Mouse (Mus musculus) liver, postnatal 0 days (tissue): ENCODE measurements around the gene Xpa. TPM values are rescaled to one million over a fixed set of nuclear protein-coding genes. Genes with fewer than 3 reads are reported as not detected.

Source experiments
- ATAC-seq: fragments of 200-750 bp; cut with Nextera tagmentation; 2 replicates; pipeline ENCODE4 v1.8.0; 2017; ENCODE audit warnings: mild to moderate bottlenecking, moderate library complexity
- DNase-seq: peaks from one replicate; pipeline ENCODE4 v3.0.0-alpha.2; 2016
- H3K27ac ChIP-seq: fragments of 300-500 bp; sonication (generic); 2 replicates; pipeline ENCODE4 v1.5.1; 2014; ENCODE audit warnings: antibody characterized with exemption, moderate library complexity, mild to moderate bottlenecking, low read depth
- H3K27me3 ChIP-seq: fragments of 300-500 bp; sonication (generic); 2 replicates; pipeline ENCODE4 v1.6.1; 2014; ENCODE audit warnings: low read length, control low read depth, mixed read lengths; ENCODE audit not compliant: insufficient read depth
- H3K36me3 ChIP-seq: fragments of 300-500 bp; sonication (generic); replicated peaks from 2 replicates; pipeline ENCODE4 v1.6.1; 2014; ENCODE audit warnings: mild to moderate bottlenecking, control low read depth, low read length, moderate library complexity, mixed read lengths; ENCODE audit not compliant: insufficient read depth
- H3K4me1 ChIP-seq: fragments of 300-500 bp; sonication (generic); 2 replicates; pipeline ENCODE4 v1.6.1; 2014; ENCODE audit warnings: antibody characterized with exemption, mild to moderate bottlenecking, control low read depth; ENCODE audit not compliant: insufficient read depth
- H3K4me2 ChIP-seq: fragments of 300-500 bp; sonication (generic); 2 replicates; pipeline ENCODE4 v1.6.1; 2014; ENCODE audit warnings: low read depth, mild to moderate bottlenecking, low read length, moderate library complexity, mixed read lengths
- H3K4me3 ChIP-seq: fragments of 300-500 bp; sonication (generic); 2 replicates; pipeline ENCODE4 v1.5.1; 2014; ENCODE audit warnings: low read depth, low read length
- H3K9ac ChIP-seq: fragments of 300-500 bp; sonication (generic); replicated peaks from 2 replicates; pipeline ENCODE4 v1.6.1; 2014; ENCODE audit warnings: mild to moderate bottlenecking, moderate library complexity
- H3K9me3 ChIP-seq: fragments of 300-500 bp; sonication (generic); 2 replicates; pipeline ENCODE4 v1.6.1; 2016; ENCODE audit warnings: mild to moderate bottlenecking, control low read depth, low read length, mixed read lengths
- CTCF ChIP-seq: sonication (generic); IDR thresholded peaks from 2 replicates; pipeline ENCODE4 v1.5.1; 2016; ENCODE audit warnings: antibody characterized with exemption, low read depth
- EP300 ChIP-seq: IDR thresholded peaks from 2 replicates; pipeline ENCODE4 v1.6.1; 2016; ENCODE audit warnings: antibody characterized with exemption, low read depth, mild to moderate bottlenecking
- WGBS: fragments of 180-500 bp; shearing (Covaris S2); extraction: QIAGEN DNeasy Blood & Tissue Kit; methylation state at CpG from one replicate; pipeline ENCODE4 v1.1.7; 2014; ENCODE audit not compliant: insufficient replicate concordance; 5-methylcytosine and 5-hydroxymethylcytosine counted together
- polyA plus RNA-seq: library from polyadenylated mRNA; unstranded; fragments of >200 nt; fragmentation: Nextera tagmentation; extraction: Ambion mirVana; gene quantifications from 2 replicates; pipeline ENCODE4 v1.2.1, GENCODE M21; 2015

The Xpa gene
- polyA plus RNA-seq, 1 experiment from 2014 or later = 15.3 TPM

DNA sequence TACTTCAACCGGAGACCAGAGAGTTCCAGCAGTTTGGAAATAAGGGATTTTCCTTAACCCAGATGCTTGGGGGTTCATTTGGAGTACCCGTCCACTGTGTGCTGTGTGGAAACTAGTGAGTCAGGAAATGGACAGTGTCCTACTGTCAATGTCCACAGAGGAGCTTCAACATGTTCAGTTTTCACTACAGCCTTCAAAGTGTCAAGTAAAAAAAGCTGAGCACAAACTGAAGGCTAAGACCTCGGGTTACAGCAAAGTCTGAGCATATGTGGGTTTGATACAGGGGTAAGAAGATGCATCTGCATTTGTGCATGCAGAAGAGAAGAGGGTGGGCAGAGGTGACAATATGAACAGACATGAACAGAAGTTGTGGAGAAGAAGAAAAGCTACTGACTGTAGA, 75.3 kb downstream of the Xpa start:
- Histone ChIP-seq H3K9ac (no peak overlapping the region), H3K4me2 (no peak overlapping the region), H3K27me3 (no peaks in the 10 kb centered on the region), H3K27ac (no peak overlapping the region), H3K4me3 (no peak overlapping the region), H3K36me3 (peaks cover 91% of the 10 kb centered on the region), H3K9me3 (no peaks in the 10 kb centered on the region), H3K4me1 (no peaks in the 10 kb centered on the region)
- WGBS = 72% methylated on average over 3 of the region's 3 CpGs
- ATAC-seq (no peak), DNase-seq (no peak)
- no peak for TF ChIP-seq CTCF
- TF ChIP-seq EP300 = no peak

DNA sequence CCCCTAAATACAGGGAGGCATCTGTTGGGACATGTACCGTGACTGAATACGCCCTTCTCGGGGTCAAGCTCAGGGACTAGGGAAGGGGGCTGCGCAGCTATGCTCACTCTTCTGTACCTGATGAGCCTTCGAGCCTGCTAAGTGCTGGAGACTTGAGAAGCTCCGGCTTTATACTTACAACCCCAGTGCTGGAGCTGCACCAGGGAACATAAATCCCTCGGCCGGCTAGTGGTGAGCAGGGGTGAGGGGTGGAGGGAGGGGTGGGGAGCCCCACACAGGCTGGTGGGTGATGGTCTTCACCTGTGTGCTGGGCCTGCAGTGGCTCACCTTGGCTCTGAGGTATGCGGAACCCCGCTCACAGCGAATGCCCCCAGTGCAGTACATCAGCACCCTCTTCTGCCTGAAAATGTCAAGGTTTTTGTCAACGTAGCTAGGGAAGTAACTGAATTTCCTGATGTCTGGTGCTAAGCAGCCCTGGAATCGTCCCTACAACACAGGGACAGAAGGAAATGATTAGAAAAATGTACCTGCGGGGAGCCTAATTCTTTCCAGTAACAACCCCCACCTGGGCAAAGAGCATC, 76.5 kb downstream of the Xpa start:
- TF ChIP-seq EP300 = no peak
- no peak for TF ChIP-seq CTCF
- ATAC-seq = no peak
- Histone ChIP-seq H3K9ac (no peak overlapping the region), H3K27ac (no peak overlapping the region), H3K36me3 (peaks cover 90% of the 10 kb centered on the region), H3K4me3 (no peak overlapping the region), H3K4me2 (no peak overlapping the region), H3K27me3 (no peaks in the 10 kb centered on the region), H3K9me3 (no peaks in the 10 kb centered on the region), H3K4me1 (no peaks in the 10 kb centered on the region)
- no peak for DNase-seq
- WGBS = 91% methylated on average over 14 of the region's 14 CpGs

DNA sequence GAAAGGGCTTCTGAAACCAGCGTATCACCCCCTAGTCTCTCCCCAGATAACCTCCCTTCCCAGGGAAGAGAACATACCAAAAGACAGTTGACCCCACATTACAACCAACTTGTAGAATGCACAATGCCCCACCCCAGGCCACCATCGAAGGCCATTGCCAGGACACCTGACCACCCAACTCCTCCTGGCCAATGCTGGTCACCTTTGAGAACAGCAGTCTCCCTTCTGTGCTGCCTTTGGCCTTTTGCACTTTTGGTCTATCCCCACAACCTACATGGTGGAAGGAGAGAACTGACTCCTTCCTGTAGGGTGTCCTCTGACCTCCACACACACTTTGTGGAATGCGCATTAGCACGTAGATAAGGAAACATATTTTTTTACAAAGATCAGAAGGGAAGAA, 78.6 kb downstream of the Xpa start:
- no peaks in the 10 kb centered on the region for H3K27me3 ChIP-seq
- 93% methylated on average over 4 of the region's 4 CpGs for WGBS
- DNase-seq = no peak
- no peaks in the 10 kb centered on the region for H3K4me1 ChIP-seq
- TF ChIP-seq EP300 (no peak), CTCF (no peak)
- no peak overlapping the region for H3K4me2 ChIP-seq
- no peaks in the 10 kb centered on the region for H3K9me3 ChIP-seq
- H3K9ac ChIP-seq = no peak overlapping the region
- H3K36me3 ChIP-seq = peaks cover 93% of the 10 kb centered on the region
- no peak for ATAC-seq
- H3K4me3 ChIP-seq = no peak overlapping the region
- no peak overlapping the region for H3K27ac ChIP-seq

DNA sequence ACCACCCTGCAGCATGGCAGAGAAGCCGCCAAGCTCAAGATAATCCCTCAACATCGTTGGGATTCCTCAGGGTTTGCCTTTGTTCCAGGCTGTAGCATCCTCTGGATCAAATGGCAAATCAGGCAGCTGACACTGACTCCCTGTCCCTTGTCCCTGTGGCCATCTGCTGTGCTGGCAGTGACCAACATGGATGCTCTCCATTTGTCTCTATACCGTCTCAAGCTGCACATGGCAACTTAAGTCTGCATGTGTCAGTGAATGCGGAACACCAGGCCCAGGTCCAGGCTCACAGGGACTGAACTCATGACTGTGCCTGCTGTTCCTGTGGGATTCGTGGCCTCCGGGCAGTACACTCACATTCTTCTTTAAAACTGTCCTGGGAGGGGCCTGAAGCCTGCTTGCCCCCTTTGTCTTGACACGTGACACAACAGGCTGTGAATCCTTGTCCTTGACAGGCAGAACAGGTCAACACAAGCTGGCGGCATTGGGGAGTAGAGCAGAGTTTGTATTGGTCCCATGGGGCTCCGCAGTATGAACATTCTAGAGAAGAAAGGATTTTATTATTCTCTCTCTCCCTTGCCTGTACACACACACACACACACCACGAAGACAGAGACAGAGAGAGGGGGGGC, 79.5 kb downstream of the Xpa start:
- Histone ChIP-seq H3K4me1 (no peaks in the 10 kb centered on the region), H3K4me2 (no peak overlapping the region), H3K36me3 (peaks cover 85% of the 10 kb centered on the region), H3K27ac (no peak overlapping the region), H3K9ac (no peak overlapping the region), H3K9me3 (no peaks in the 10 kb centered on the region), H3K27me3 (no peaks in the 10 kb centered on the region), H3K4me3 (no peak overlapping the region)
- DNase-seq = no peak
- no peak for ATAC-seq
- WGBS = 93% methylated on average over 10 of the region's 10 CpGs
- no peak for TF ChIP-seq CTCF
- no peak for TF ChIP-seq EP300

DNA sequence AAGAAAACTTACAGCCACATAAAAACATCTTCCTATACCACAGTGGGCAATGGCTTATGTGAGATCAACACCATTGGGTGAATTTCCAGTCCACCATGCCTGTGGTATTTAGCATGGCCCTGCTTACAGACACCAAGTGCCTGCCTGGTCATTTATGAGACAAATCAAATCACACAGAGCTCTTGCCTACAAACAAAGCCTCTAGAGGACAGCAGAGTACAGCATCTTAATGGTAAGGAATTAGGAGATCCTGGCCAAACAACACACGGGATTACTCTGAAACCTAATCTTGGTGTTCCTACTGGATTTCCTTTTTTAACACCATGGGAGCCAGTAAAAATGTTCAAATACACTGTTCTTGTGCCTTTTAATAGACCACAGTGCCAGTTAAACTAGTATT, 80.8 kb downstream of the Xpa start:
- H3K36me3 ChIP-seq = peaks cover 72% of the 10 kb centered on the region
- no peak for DNase-seq
- 0 out of 2 replicates have a peak, but pooled peaks have one; percentile 4 for TF ChIP-seq CTCF
- TF ChIP-seq EP300 = no peak
- no peak overlapping the region for H3K27ac ChIP-seq
- H3K4me1 ChIP-seq = no peaks in the 10 kb centered on the region
- H3K9ac ChIP-seq = no peak overlapping the region
- H3K4me2 ChIP-seq = no peak overlapping the region
- no peak for ATAC-seq
- no peaks in the 10 kb centered on the region for H3K9me3 ChIP-seq
- no peak overlapping the region for H3K4me3 ChIP-seq
- WGBS = 78% methylated on average over 1 of the region's 1 CpGs
- no peaks in the 10 kb centered on the region for H3K27me3 ChIP-seq

DNA sequence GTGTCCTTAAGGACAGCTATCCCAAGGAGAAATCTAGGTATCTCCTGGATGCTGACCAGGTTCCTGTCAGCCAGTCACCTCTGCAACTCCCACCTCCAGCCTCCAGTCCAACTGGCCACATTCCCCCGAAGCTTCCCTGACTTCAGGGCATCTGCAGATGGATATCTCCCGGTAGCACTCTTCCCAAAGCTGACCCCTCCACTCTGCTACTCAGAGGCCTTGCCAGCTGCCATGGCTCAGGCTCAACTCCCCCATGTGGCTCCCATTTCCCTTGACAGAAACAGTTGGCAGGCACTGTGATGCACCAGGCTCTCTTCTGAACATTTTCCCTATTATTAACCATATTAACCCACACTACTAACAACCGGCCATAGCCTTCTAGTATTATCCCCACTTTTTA, 84.8 kb downstream of the Xpa start:
- DNase-seq (no peak), ATAC-seq (no peak)
- Histone ChIP-seq H3K27ac (no peak overlapping the region), H3K4me3 (no peak overlapping the region), H3K36me3 (peaks cover 49% of the 10 kb centered on the region), H3K9me3 (no peaks in the 10 kb centered on the region), H3K4me2 (no peak overlapping the region), H3K27me3 (no peaks in the 10 kb centered on the region), H3K9ac (no peak overlapping the region), H3K4me1 (no peaks in the 10 kb centered on the region)
- WGBS = 81% methylated on average over 3 of the region's 3 CpGs
- TF ChIP-seq CTCF (no peak), EP300 (no peak)

DNA sequence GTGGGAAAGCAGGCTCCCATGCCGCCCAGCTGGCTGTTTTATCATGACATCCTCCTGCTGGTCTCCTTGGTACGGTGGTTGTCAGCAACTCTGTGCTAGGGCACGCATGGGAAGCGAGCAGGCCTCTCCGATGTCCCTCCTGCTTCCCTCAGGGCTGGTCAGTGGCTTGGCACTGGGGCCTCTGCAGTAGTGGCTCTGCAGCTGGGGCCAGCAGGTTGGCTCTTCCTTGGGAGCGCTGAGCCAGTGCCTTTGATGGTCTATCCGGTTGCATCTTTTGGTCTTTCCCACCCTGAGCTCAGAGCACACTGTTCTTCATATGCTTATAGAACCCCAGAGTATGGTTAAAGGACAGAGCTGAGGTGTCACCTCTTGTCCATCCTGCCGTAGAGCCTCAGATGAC, 86.0 kb downstream of the Xpa start:
- no peak for DNase-seq
- Histone ChIP-seq H3K4me3 (no peak overlapping the region), H3K27ac (no peak overlapping the region), H3K4me2 (no peak overlapping the region), H3K4me1 (no peaks in the 10 kb centered on the region), H3K27me3 (no peaks in the 10 kb centered on the region), H3K9me3 (no peaks in the 10 kb centered on the region), H3K36me3 (peaks cover 38% of the 10 kb centered on the region), H3K9ac (no peak overlapping the region)
- TF ChIP-seq EP300 (no peak), CTCF (no peak)
- WGBS = 93% methylated on average over 8 of the region's 8 CpGs
- ATAC-seq = no peak

Other genes with a start within 250 kb of the Xpa start
- 15.4 and 15.8 TPM in 2 replicates for gene Tdrd7, start 231.0 kb downstream of the Xpa start, polyA plus RNA-seq
- gene Tmod1, start 157.4 kb downstream of the Xpa start, polyA plus RNA-seq = 13.9 and 14.1 TPM in 2 replicates
- 18.2 and 19.6 TPM in 2 replicates for gene Ncbp1, start 57.7 kb downstream of the Xpa start, polyA plus RNA-seq
- 6.6 and 8.3 TPM in 2 replicates for gene Tstd2, start 57.6 kb downstream of the Xpa start, polyA plus RNA-seq
- not detected in 2 replicates for gene Foxe1, start 147.3 kb upstream of the Xpa start, polyA plus RNA-seq
- 4.2 and 6.1 TPM in 2 replicates for gene Trmo, start 193.1 kb upstream of the Xpa start, polyA plus RNA-seq
- 117 and 135 TPM in 2 replicates for gene Hemgn, start 217.2 kb upstream of the Xpa start, polyA plus RNA-seq